Mouse (Mus musculus): ENCODE results near the gene Idnk.

Gene Idnk

GRCm38 (mm10) chr13:58194908-58195307 lies 37.5 kb downstream of the Idnk start:
- no peak for DNase-seq

DNA sequence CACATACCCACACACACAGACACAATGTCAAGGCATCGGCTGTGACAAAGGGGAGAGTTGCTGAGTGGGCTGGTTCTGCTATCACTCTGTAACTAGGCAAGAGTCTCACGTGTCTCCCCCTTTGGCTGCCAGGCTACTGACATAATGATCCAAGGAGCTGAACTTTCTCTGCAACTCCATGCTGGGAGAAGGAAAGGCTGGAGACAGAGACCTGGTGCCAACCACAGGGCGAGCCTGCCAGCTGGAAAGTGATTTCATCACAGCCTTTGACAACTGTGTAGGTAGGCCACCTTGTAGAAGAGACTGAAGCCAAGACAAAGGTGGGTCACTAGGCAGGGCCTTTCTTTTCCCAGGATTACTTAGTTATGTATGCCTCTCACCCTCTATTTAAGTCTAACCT lies 39.8 kb downstream of the Idnk start:
- DNase-seq = no peak

DNA sequence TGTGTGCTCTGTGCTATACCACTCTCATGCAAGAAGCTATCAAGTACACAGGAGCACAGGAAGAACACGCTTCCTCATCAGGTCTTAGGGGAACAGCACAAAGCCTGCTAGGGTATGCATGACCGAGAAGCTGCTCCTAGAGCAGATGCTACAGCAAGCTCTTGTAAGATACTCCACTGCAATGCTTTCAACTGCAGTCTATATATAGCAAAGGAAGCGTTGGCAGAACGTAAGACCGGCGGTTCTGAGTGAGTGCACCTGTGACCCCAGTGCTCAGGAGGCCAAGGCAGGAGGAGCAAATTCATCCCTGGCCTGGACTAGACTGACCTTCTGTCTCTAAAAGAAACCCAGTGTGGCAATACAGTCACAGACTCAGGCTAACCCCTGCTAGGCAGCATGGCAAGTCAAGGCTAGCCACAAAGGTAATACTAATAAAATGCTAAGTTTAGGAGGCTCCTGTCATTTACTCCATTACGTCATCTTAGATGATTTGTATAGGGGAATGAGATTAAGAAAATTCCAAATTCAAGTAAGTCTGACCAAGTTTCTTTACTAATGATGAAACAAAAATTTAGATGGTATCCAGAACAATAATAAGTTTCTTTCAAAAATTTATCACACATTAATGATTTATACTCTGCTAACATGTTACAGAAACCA lies 40.7 kb downstream of the Idnk start:
- DNase-seq = no peak

DNA sequence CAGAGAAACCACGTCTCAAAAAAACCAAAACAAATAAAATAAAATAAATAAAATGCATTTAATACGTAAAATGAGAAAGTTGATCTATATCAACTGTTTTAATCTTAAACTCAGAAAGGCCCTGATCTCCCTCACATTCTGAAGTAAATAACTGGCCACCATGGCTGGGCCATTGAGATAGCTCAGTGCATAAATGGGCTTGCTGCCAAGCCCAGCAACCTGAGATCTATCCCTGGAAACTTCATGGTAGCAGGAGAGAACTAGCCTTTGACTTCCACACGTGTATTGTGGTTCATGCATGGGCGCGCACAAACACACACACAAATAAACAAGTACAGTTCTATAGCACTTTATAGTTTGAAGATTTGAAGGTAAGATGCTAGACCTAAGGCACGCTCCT lies 43.9 kb downstream of the Idnk start:
- no peak for DNase-seq

- DNase-seq = no peak
Measured at GRCm38 (mm10) chr13:58201908-58202307, 44.5 kb downstream of the Idnk start.

DNA sequence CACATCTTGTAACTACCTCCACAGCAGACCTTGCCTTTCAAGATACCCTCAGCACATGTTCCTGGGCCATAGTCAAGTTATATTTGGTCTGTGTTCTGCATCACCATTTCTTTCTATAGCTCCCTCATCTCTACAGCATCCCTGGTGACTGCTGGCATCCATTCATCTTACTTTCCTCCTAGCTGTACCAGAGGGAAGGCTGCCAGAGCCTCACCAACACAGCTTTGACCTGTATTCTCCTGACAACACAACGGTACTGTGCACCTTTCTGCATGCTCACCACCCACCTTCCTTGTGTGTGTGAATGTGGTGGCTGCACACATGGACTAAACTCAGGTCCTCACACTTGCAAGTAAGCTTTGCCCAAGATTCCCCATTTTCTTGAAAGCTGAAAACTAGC lies 45.5 kb downstream of the Idnk start:
- DNase-seq = peak; percentile 66

- DNase-seq = no peak
Measured at GRCm38 (mm10) chr13:58204202-58204601, 46.8 kb downstream of the Idnk start.

DNA sequence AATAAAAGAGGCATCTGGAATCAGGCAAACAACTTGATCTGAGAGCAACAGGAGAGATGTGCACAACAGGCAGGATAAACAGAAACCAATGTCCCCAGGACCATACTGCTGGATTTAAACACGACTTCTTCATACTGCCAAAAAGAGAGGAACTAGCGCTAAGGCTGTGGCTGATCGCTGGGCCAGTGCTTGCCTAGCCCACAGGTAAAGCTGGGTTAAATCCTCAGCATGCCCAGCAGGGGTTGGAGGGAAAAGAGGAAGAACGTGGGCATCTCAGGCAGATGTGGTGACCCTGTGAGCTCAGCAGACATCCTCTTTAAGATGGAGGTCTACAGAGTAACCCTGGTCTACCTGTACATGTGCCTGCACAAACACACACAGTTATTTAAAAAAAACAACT lies 47.5 kb downstream of the Idnk start:
- no peak for DNase-seq

- DNase-seq = no peak
Measured at GRCm38 (mm10) chr13:58206084-58206483, 48.6 kb downstream of the Idnk start.

DNA sequence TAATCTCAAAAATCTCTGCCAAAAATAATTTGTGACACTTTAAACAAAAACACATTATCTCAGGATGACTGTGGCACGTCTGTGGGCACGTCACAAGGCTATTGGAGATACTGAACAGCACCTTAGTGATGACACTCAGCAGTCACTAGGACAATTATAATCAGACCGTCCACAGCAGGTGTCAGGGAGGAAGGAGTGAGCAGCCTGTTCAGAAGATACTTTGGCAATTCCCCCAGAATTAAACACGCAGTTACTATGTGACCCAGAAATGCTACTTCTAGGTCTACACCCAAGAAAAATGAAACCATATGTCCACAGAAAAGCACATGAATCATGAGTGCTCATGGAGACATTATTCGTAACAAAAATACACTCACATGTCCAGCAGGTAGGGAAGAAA lies 53.0 kb downstream of the Idnk start:
- DNase-seq = peak; percentile 81

GRCm38 (mm10) chr13:58212530-58212929 lies 55.1 kb downstream of the Idnk start:
- no peak for DNase-seq

- no peak for DNase-seq
Measured at GRCm38 (mm10) chr13:58213801-58214200, 56.4 kb downstream of the Idnk start.

Data from cerebellum, adult 9-11 months (tissue).